Mouse (Mus musculus): ENCODE measurements around the gene Zfp410. TPM values are rescaled to one million over a fixed set of nuclear protein-coding genes. Genes with fewer than 3 reads are reported as not detected.

Gene Zfp410
- polyA plus RNA-seq (2012; rRNA removed) = 5.9 and 7.5 TPM in 2 replicates

GRCm38 (mm10) chr12:84316721-84317621, at the start of gene Zfp410:
TSS of gene Zfp410 (plus strand) at chr12:84316852.

DNA sequence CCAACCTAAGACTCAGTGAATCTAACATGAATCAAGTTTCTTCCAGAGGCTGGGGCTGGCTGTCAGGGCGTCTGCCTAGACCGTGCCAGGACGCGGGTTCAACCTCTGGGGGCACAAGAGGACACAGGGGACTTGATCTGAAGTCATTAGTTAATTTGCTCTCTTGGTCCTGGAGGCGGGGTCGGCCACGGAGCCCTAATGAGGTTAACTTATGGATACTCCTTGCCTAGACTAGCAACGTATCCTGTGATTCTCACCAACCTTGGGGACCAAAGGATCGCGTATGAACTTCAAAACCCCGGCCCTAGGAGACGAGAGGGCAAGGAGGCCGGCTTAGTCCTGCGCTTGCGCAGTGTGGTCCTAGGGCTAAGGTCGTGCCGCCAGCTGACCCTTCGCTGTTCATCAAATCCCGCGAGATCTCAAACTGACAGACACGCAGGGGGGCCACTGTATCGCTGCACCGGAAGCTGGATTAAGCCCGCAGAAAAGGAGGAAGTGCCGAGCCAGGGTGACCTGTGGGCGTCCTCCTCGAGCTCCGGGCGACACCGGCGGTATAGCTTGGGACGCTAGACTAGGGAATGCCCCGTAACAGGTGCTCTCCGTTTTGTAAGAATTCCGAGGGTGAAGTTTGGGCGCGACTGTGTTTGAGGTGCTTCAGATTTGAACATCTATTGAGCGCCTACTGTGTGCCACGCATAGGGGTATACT, 31.6 kb upstream of the Zfp410 start, which contains the start of gene Ptgr2:
Gene Ptgr2, plus strand, starts transcription at position 348 of the 708 bp plus-strand sequence.

DNA sequence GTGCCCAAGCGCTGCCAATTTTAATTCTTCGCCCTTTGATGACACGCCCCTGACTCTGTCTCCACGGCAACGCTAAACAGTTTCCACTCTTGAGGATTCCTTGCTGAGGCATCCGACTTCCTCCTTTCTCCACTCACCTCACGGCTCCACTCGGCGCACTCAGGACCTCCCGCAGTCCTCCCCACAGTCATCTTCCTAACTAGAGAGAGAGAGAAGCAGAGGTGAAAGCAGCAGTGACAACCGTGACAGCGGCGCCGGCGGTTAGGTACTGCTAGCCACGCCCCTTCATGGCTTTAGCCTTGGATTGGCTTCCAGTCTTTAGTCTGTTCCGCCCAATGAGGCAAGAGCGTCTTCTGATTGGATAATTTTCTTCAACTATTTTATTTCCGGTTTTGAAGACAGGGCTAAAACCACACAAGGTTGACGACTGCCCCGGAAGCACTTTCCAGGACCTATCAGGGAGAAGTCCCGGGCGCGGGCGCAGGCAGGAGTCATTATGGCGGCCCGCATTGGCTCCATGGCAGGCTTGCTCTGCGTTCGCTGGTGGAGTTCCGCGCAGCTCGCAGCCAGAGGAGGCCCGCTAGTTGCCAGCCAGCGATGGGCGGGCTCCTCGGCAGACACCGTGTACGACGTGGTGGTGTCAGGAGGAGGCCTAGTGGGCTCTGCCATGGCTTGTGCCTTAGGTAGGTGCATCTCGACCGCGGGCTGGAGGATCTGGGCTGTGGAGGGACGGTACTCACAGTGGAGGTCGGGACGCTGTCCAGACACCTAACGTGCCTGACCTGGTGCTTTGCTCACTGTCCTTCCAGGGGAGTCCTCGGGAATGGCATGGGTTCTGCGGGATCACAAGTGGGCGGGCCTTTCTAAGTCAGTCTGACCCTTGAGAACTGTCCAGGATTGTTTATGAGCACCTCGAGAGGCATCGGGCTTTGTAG, 45.2 kb downstream of the Zfp410 start, which contains the start of the genes Coq6 and Fam161b:
Gene Coq6, plus strand, starts transcription at position 103 of the 935 bp plus-strand sequence.
Gene Fam161b, minus strand, starts transcription at position 279 of the 935 bp plus-strand sequence.

Other genes starting within 250 kb of the Zfp410 start
- not detected in 2 replicates for gene Acot5, start 247.5 kb upstream of the Zfp410 start, polyA plus RNA-seq (2012; rRNA removed)
- 0.66 and 0.81 TPM in 2 replicates for gene Acot6, start 216.2 kb upstream of the Zfp410 start, polyA plus RNA-seq (2012; rRNA removed)
- gene Dnal1, start 202.5 kb upstream of the Zfp410 start, polyA plus RNA-seq (2012; rRNA removed) = 0.29 and 0.90 TPM in 2 replicates
- 0.19 TPM in 1 of 2 replicates, not detected in the other for gene Pnma1, start 168.4 kb upstream of the Zfp410 start, polyA plus RNA-seq (2012; rRNA removed)
- gene Elmsan1, start 98.0 kb upstream of the Zfp410 start, polyA plus RNA-seq (2012; rRNA removed) = 4.8 and 5.7 TPM in 2 replicates
- gene Ptgr2, start 31.6 kb upstream of the Zfp410 start, polyA plus RNA-seq (2012; rRNA removed) = 1.5 and 2.0 TPM in 2 replicates
- gene Coq6, start 44.8 kb downstream of the Zfp410 start, polyA plus RNA-seq (2012; rRNA removed) = 19.0 and 23.1 TPM in 2 replicates
- gene Fam161b, start 45.0 kb downstream of the Zfp410 start, polyA plus RNA-seq (2012; rRNA removed) = 0.31 and 0.45 TPM in 2 replicates
- gene Entpd5, start 92.2 kb downstream of the Zfp410 start, polyA plus RNA-seq (2012; rRNA removed) = 4.5 and 6.2 TPM in 2 replicates
- gene Bbof1, start 92.2 kb downstream of the Zfp410 start, polyA plus RNA-seq (2012; rRNA removed) = not detected in 2 replicates
- gene Rnf113a2, start 100.3 kb downstream of the Zfp410 start, polyA plus RNA-seq (2012; rRNA removed) = 0.17 and 0.57 TPM in 2 replicates
- gene Aldh6a1, start 134.2 kb downstream of the Zfp410 start, polyA plus RNA-seq (2012; rRNA removed) = 4.3 and 6.6 TPM in 2 replicates
- 1.6 and 2.8 TPM in 2 replicates for gene Lin52, start 134.6 kb downstream of the Zfp410 start, polyA plus RNA-seq (2012; rRNA removed)

Data from stomach, adult 2 months (tissue).